Comparison of ENCODE assay signal across 8 mouse cellular contexts in the genomic region with DNA sequence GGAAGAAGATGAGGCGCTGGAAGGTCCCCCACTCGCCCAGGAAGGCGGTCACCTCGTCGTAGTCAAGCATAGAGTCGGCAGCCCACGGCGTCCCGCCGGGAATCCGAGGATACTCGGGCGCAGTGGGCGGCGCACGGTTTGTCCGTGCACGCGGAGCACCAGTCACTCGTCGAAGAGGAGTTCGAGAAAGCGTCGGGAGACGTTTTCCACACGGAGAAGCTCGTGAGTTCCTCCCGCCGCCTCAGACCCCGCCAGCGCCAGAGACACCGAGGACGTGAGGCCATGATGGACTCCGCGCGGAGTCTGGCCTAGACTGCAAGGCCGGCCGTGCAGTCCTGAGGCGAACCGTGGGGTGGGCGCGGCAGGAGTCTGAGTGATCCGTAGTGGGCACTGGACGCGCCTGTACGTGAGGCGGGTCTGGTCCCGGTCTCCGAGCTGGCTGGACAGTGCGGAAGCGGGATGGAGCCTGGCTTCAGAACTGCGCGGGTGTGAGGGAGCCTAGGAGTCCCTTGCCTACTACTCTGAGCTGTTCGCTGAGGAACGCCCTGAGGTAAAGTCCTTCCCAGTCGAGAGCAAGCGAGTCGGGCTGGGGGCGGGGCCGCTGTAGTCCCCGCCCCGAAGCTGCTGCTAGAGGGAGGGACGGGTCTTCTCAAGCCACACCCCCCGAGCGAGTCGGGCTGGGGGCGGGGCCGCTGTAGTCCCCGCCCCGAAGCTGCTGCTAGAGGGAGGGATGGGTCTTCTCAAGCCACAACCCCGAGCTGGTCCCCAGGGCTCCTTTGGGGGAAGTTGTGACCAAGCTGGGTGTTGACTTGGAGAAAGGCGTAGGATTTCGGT. TPM values are rescaled to one million over a fixed set of nuclear protein-coding genes. Genes with fewer than 3 reads are reported as not detected.
DNase-seq lines count a peak whose midpoint lies in the region; ATAC-seq lines count a peak whose summit lies in the region.

Gene Slc22a21, minus strand, starts transcription at position 545 of the 834 bp plus-strand sequence.

- H3K27ac ChIP-seq in hindbrain, embryonic 10.5 days: peak within 1 kb of the TSS; percentile 82

- peaks cover 17% of the 10 kb centered on the region for H3K27me3 ChIP-seq in hindbrain, embryonic 10.5 days (ENCODE audit: insufficient read depth, poor library complexity, severe bottlenecking)

- H3K36me3 ChIP-seq in hindbrain, embryonic 10.5 days: no peaks in the 10 kb centered on the region

- H3K4me3 ChIP-seq in hindbrain, embryonic 10.5 days: peak within 1 kb of the TSS; percentile 68

- peaks cover 13% of the 10 kb centered on the region for H3K4me1 ChIP-seq in hindbrain, embryonic 10.5 days (replicated peaks)

- no peaks in the 10 kb centered on the region for H3K9me3 ChIP-seq in hindbrain, embryonic 10.5 days

- ATAC-seq in frontal cortex, adult (ENCODE audit: low TSS enrichment): peak; percentile 77

- peak; percentile 95 for DNase-seq in NIH3T3 (ENCODE audit: low read depth)
- DNase-seq in cerebellum, adult 9-10 months: peak; percentile 49
- peak; percentile 87 for DNase-seq in hindbrain, embryonic 10.5 days (ENCODE audit: low spot score)
- DNase-seq in layer of hippocampus, postnatal 14 days (ENCODE audit: low spot score in 2 of 2): peak; percentile 45 to 47
- peak; percentile 78 for DNase-seq in lung, postnatal 14 days
- peak; percentile 74 for DNase-seq in ovary, postnatal 36 days (ENCODE audit: low spot score)
- peak; percentile 58 for DNase-seq in thymus, postnatal 25 days

- 2% methylated on average over 73 of the region's 73 CpGs for WGBS in hindbrain, embryonic 10.5 days

RNA-seq across cellular contexts. Expression of gene Slc22a21, which starts in this region (rescaled TPM):
- 2.0 and 2.4 TPM in 2 replicates for polyA plus RNA-seq in hindbrain, embryonic 10.5 days (2016; fragmentation: Nextera tagmentation; extraction: Ambion mirVana)
- 1 to 10 TPM; 2.9 to 4.2 TPM for total RNA-seq in layer of hippocampus, postnatal 14 days (2021)

Comparison
In these comparisons a context has a peak if more than half of its experiments do, and no peak if none do; other contexts are left out.
1. Peak in every context shown above with its lines: DNase-seq, ATAC-seq, H3K4me3 ChIP-seq and H3K27ac ChIP-seq.